Mouse (Mus musculus): ENCODE data around the gene Pfkfb2. TPM values are rescaled to one million over a fixed set of nuclear protein-coding genes. Genes with fewer than 3 reads are reported as not detected.

Gene Pfkfb2
- polyA plus RNA-seq, 1 experiment from 2014 or later, result 21.5 TPM

GRCm38 (mm10) chr1:130716218-130716512 is 12.9 kb downstream of the Pfkfb2 start:
- Histone ChIP-seq H3K27me3 (0 out of 2 replicates have a peak, but pooled peaks cover 2% of the 10 kb centered on the region), H3K9ac (replicated peaks) (peak overlapping the region; percentile 96), H3K4me2 (replicated peaks) (peak overlapping the region; percentile 98), H3K36me3 (no peaks in the 10 kb centered on the region), H3K9me3 (no peaks in the 10 kb centered on the region), H3K27ac (peak overlapping the region; percentile 76), H3K4me3 (replicated peaks) (peak overlapping the region; percentile 87), H3K4me1 (replicated peaks) (peaks cover 35% of the 10 kb centered on the region)
- WGBS, result 1% methylated on average over 3 of the region's 3 CpGs
- ATAC-seq, result no peak; the same call in 1 of the 2 replicates

GRCm38 (mm10) chr1:130715561-130716217 is 13.4 kb downstream of the Pfkfb2 start, which contains the start of gene Gm29427:
Gene Gm29427, minus strand, starts transcription at chr1:130715799.
- WGBS, result under 1% methylated on average over 38 of the region's 38 CpGs
- peak; percentile 96 for ATAC-seq
- Histone ChIP-seq H3K4me1 (replicated peaks) (peaks cover 31% of the 10 kb centered on the region), H3K9me3 (no peaks in the 10 kb centered on the region), H3K27me3 (0 out of 2 replicates have a peak, but pooled peaks cover 2% of the 10 kb centered on the region), H3K9ac (replicated peaks) (peak within 1 kb of the TSS; percentile 96), H3K27ac (peak within 1 kb of the TSS; percentile 76), H3K36me3 (no peaks in the 10 kb centered on the region), H3K4me2 (replicated peaks) (peak within 1 kb of the TSS; percentile 98), H3K4me3 (replicated peaks) (peak within 1 kb of the TSS; percentile 87)

- H3K9me3 ChIP-seq, result no peaks in the 10 kb centered on the region
- no peak overlapping the region for H3K27ac ChIP-seq
- H3K4me3 ChIP-seq (replicated peaks), result no peak overlapping the region
- 0 out of 2 replicates have a peak, but pooled peaks cover 2% of the 10 kb centered on the region for H3K27me3 ChIP-seq
- H3K4me2 ChIP-seq (replicated peaks), result no peak overlapping the region
- peaks cover 24% of the 10 kb centered on the region for H3K4me1 ChIP-seq (replicated peaks)
- ATAC-seq, result no peak
- H3K9ac ChIP-seq (replicated peaks), result no peak overlapping the region
- peaks cover 5% of the 10 kb centered on the region; the same call in 1 of the 2 replicates for H3K36me3 ChIP-seq
- WGBS, result 81% methylated on average over 4 of the region's 4 CpGs
Measured at GRCm38 (mm10) chr1:130714046-130714445, 15.0 kb downstream of the Pfkfb2 start.

GRCm38 (mm10) chr1:130710283-130711080 is 18.6 kb downstream of the Pfkfb2 start:
- peaks cover 36% of the 10 kb centered on the region for H3K36me3 ChIP-seq
- H3K4me1 ChIP-seq (replicated peaks), result peaks cover 10% of the 10 kb centered on the region
- WGBS, result 92% methylated on average over 22 of the region's 22 CpGs
- no peak overlapping the region for H3K27ac ChIP-seq
- H3K4me2 ChIP-seq (replicated peaks), result no peak overlapping the region
- no peak overlapping the region for H3K4me3 ChIP-seq (replicated peaks)
- H3K27me3 ChIP-seq, result 0 out of 2 replicates have a peak, but pooled peaks cover 2% of the 10 kb centered on the region
- ATAC-seq, result no peak
- H3K9me3 ChIP-seq, result no peaks in the 10 kb centered on the region
- no peak overlapping the region for H3K9ac ChIP-seq (replicated peaks)

GRCm38 (mm10) chr1:130703613-130704012 is 25.4 kb downstream of the Pfkfb2 start:
- no peak overlapping the region for H3K4me2 ChIP-seq (replicated peaks)
- no peak for ATAC-seq
- H3K27ac ChIP-seq, result no peak overlapping the region
- H3K36me3 ChIP-seq, result peaks cover 90% of the 10 kb centered on the region
- no peaks in the 10 kb centered on the region for H3K4me1 ChIP-seq (replicated peaks)
- H3K9ac ChIP-seq (replicated peaks), result no peak overlapping the region
- WGBS, result 85% methylated on average over 2 of the region's 2 CpGs
- no peak overlapping the region for H3K4me3 ChIP-seq (replicated peaks)
- H3K27me3 ChIP-seq, result no peaks in the 10 kb centered on the region
- H3K9me3 ChIP-seq, result no peaks in the 10 kb centered on the region

GRCm38 (mm10) chr1:130701976-130702375 is 27.1 kb downstream of the Pfkfb2 start:
- WGBS, result 95% methylated on average over 11 of the region's 11 CpGs
- H3K9me3 ChIP-seq, result no peaks in the 10 kb centered on the region
- ATAC-seq, result no peak
- no peak overlapping the region for H3K4me3 ChIP-seq (replicated peaks)
- H3K4me2 ChIP-seq (replicated peaks), result no peak overlapping the region
- no peak overlapping the region for H3K9ac ChIP-seq (replicated peaks)
- no peak overlapping the region for H3K27ac ChIP-seq
- H3K36me3 ChIP-seq, result peaks cover 93% of the 10 kb centered on the region
- H3K4me1 ChIP-seq (replicated peaks), result no peaks in the 10 kb centered on the region
- H3K27me3 ChIP-seq, result no peaks in the 10 kb centered on the region

- 94% methylated on average over 10 of the region's 10 CpGs for WGBS
- no peaks in the 10 kb centered on the region for H3K9me3 ChIP-seq
- H3K4me1 ChIP-seq (replicated peaks), result no peaks in the 10 kb centered on the region
- peaks cover 86% of the 10 kb centered on the region for H3K36me3 ChIP-seq
- ATAC-seq, result no peak
- no peaks in the 10 kb centered on the region for H3K27me3 ChIP-seq
- no peak overlapping the region for H3K4me2 ChIP-seq (replicated peaks)
- H3K4me3 ChIP-seq (replicated peaks), result no peak overlapping the region
- no peak overlapping the region for H3K9ac ChIP-seq (replicated peaks)
- H3K27ac ChIP-seq, result no peak overlapping the region
Measured at GRCm38 (mm10) chr1:130699937-130700633, 29.0 kb downstream of the Pfkfb2 start.

GRCm38 (mm10) chr1:130698601-130699000 is 30.5 kb downstream of the Pfkfb2 start:
- peaks cover 74% of the 10 kb centered on the region for H3K36me3 ChIP-seq
- H3K4me1 ChIP-seq (replicated peaks), result no peaks in the 10 kb centered on the region
- WGBS, result 92% methylated on average over 5 of the region's 5 CpGs
- no peaks in the 10 kb centered on the region for H3K27me3 ChIP-seq
- no peak overlapping the region for H3K4me2 ChIP-seq (replicated peaks)
- no peaks in the 10 kb centered on the region for H3K9me3 ChIP-seq
- no peak overlapping the region for H3K27ac ChIP-seq
- no peak overlapping the region for H3K9ac ChIP-seq (replicated peaks)
- no peak for ATAC-seq
- H3K4me3 ChIP-seq (replicated peaks), result no peak overlapping the region

- H3K9ac ChIP-seq (replicated peaks), result no peak overlapping the region
- H3K27me3 ChIP-seq, result no peaks in the 10 kb centered on the region
- no peak overlapping the region for H3K4me2 ChIP-seq (replicated peaks)
- ATAC-seq, result no peak
- WGBS, result 37% methylated on average over 1 of the region's 1 CpGs
- no peak overlapping the region for H3K4me3 ChIP-seq (replicated peaks)
- no peak overlapping the region for H3K27ac ChIP-seq
- H3K9me3 ChIP-seq, result no peaks in the 10 kb centered on the region
- no peaks in the 10 kb centered on the region for H3K4me1 ChIP-seq (replicated peaks)
- H3K36me3 ChIP-seq, result peaks cover 14% of the 10 kb centered on the region; the same call in 1 of the 2 replicates
Measured at GRCm38 (mm10) chr1:130683905-130684304, 45.1 kb downstream of the Pfkfb2 start.

- no peak for ATAC-seq
- 79% methylated on average over 6 of the region's 6 CpGs for WGBS
Measured at GRCm38 (mm10) chr1:130681656-130682413, 47.2 kb downstream of the Pfkfb2 start.

GRCm38 (mm10) chr1:130681075-130681474 is 48.0 kb downstream of the Pfkfb2 start:
- Histone ChIP-seq H3K4me1 (replicated peaks) (no peaks in the 10 kb centered on the region), H3K4me2 (replicated peaks) (no peak overlapping the region), H3K36me3 (no peaks in the 10 kb centered on the region), H3K27me3 (no peaks in the 10 kb centered on the region), H3K27ac (no peak overlapping the region), H3K9ac (replicated peaks) (no peak overlapping the region), H3K9me3 (no peaks in the 10 kb centered on the region), H3K4me3 (replicated peaks) (no peak overlapping the region)
- ATAC-seq, result no peak
- WGBS, result 89% methylated on average over 2 of the region's 2 CpGs

More at GRCm38 (mm10) chr1:130681656-130682413, 47.2 kb downstream of the Pfkfb2 start:
- H3K9ac ChIP-seq (replicated peaks), result no peak overlapping the region
- no peaks in the 10 kb centered on the region for H3K27me3 ChIP-seq
- H3K4me2 ChIP-seq (replicated peaks), result no peak overlapping the region
- H3K4me1 ChIP-seq (replicated peaks), result no peaks in the 10 kb centered on the region
- no peaks in the 10 kb centered on the region for H3K9me3 ChIP-seq
- H3K36me3 ChIP-seq, result no peaks in the 10 kb centered on the region
- H3K4me3 ChIP-seq (replicated peaks), result no peak overlapping the region
- H3K27ac ChIP-seq, result no peak overlapping the region

Measured in midbrain, embryonic 13.5 days (tissue).